8 mouse cellular contexts compared by ENCODE assay signal in genomic region chr8:56063081-56063480, GRCm38 (mm10).
DNase-seq lines count a peak whose midpoint lies in the region.

No protein-coding gene starts in this region.

- DNase-seq in gastrocnemius, adult 18-20 months (ENCODE audit: low spot score): peak; percentile 44
- no peak for DNase-seq in gastrocnemius, postnatal 25 days
- peak; percentile 47 for DNase-seq in 416B (ENCODE audit: low read depth)
- peak; percentile 65 for DNase-seq in adrenal gland, postnatal 14 days
- DNase-seq in heart, adult 9 months (ENCODE audit: low spot score in 2 of 2): peak; percentile 3 to 19
- DNase-seq in left cerebral cortex, postnatal 25 days (ENCODE audit: low spot score in 2 of 2): peak; percentile 12 to 28
- DNase-seq in right cerebral cortex, postnatal 14 days: peak; percentile 44
- no peak for DNase-seq in spleen, adult 12 weeks (ENCODE audit: low spot score)

- intact Hi-C loops in left cerebral cortex, postnatal 25 days (cut with DNase I): loop anchor here (1.0 kb wide), 1 partner anchor 422 kb away; no protein-coding TSS in a partner anchor

Comparison
In these comparisons a context has a peak if more than half of its experiments do, and no peak if none do; other contexts are left out.
1. DNase-seq: peak in gastrocnemius, adult 18-20 months (single experiment), 416B (single experiment), adrenal gland, postnatal 14 days (single experiment), heart, adult 9 months (2 of 2), left cerebral cortex, postnatal 25 days (2 of 2) and right cerebral cortex, postnatal 14 days (single experiment); none in gastrocnemius, postnatal 25 days (single experiment) and spleen, adult 12 weeks (single experiment).